Mouse (Mus musculus): ENCODE results near the gene Eml4.

The Eml4 gene

GRCm38 (mm10) chr17:83350379-83351091 is at the start of gene Eml4:
Gene Eml4 (plus strand): TSS chr17:83350931.
- peak; percentile 85 for DNase-seq (ENCODE audit: low spot score)

DNA sequence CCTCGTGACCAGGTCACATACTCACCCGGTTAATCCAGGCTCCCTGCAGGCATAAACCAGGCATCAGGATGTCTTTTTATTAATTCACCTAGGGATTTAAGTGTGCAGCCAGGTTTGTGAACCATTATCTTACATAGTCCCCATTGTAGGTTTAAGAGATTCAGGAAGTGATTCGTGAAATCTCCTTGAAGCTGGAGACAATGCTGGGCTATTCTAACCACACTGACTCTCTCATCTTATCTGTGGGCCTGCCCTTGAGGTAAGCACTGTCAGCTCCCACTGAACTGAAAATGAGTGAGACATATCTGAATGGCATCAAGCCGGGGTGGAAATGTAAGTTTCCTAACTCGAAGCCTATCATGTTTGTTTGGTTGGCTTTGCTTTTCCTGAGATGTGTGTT is 49.3 kb upstream of the Eml4 start:
- no peak for DNase-seq (ENCODE audit: low spot score)

DNA sequence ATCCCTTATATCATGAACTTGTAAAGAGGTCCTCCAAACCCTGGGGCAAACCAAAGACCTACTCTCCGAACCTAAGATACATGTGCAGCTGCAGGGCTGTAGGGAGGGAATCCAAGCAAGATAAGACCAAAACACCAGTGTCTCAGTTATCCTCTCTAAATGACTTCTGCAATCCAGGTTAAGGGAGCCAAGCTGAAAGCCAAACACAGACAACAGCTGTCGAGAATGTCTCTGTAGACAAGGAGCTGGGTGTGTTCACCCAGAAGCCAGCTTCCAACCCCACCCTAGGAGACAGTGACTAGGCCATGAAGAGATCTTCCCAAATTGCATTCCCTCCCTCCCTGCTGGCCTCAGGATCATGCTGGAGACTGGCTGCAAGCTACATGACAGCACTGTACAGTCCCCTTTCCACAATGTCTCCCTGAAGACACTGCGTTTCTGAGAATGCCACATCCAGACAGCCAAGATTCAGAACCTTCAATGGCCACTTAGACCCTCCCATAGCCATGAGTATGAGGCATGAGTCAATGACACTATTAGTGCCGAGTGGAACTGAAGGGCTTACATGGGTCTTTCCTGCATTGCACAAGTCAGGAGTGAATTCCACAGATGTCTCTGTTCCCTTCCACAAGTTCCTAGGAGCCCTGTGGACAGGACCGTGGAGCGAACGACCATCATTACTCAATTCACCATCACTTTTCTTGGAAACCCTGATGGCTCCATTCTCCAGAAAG is 46.5 kb upstream of the Eml4 start:
- DNase-seq (ENCODE audit: low spot score), result no peak

GRCm38 (mm10) chr17:83306964-83307640 is 43.6 kb upstream of the Eml4 start:
- DNase-seq (ENCODE audit: low spot score), result no peak

DNA sequence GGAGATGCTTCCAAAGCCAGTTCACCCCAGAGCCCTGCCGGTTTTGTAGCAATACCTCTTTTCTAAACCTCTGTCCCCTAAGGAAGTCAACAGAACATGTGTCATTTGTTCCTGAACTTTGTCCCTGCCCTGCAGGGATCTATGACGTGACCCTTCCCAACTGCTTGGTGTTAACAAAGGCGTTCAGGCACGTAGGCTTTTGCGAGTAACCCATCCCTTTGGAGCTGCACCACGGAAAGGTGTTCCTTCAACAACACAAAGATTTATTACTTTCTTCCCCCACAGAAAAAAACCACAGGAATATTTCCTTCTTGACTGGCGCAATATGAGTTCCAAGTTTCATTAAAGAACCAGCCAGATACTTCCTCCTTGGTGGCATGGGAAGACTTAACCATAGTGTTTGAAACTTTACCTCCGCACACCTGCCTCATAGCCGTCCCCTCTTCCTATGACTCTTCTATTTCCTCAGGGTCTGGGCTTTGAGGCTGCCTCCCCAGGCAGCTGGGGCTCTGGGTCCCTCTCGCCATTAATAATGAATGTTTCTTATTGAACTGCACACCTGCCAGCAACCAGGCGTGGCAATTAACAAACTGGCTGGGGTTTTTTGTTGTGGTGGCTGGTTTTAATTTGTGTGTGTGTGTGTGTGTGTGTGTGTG is 43.0 kb upstream of the Eml4 start:
- DNase-seq (ENCODE audit: low spot score), result no peak

- DNase-seq (ENCODE audit: low spot score), result no peak
Observed at GRCm38 (mm10) chr17:83308451-83308850, 42.3 kb upstream of the Eml4 start.

DNA sequence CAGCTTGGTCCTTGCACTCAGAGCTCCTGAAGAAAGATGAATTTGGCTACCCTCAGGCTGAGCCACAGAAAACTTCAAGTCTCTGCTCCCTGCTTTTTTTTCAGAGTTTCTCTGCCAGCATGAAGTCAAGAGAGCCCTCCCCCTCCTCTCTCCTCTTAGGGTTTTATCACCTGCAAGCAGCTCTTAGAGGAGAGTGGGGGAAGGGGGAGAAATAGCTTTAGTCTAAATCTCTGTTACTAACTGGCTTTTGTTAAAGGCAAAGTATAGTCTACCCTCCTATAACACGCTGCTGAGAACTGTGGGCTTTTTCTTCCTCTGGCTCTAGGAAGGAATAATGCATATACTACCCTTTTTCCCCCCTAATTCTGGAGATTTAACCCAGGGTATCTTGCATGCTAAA is 41.5 kb upstream of the Eml4 start:
- DNase-seq (ENCODE audit: low spot score), result no peak

GRCm38 (mm10) chr17:83311806-83312205 is 38.9 kb upstream of the Eml4 start:
- no peak for DNase-seq (ENCODE audit: low spot score)

DNA sequence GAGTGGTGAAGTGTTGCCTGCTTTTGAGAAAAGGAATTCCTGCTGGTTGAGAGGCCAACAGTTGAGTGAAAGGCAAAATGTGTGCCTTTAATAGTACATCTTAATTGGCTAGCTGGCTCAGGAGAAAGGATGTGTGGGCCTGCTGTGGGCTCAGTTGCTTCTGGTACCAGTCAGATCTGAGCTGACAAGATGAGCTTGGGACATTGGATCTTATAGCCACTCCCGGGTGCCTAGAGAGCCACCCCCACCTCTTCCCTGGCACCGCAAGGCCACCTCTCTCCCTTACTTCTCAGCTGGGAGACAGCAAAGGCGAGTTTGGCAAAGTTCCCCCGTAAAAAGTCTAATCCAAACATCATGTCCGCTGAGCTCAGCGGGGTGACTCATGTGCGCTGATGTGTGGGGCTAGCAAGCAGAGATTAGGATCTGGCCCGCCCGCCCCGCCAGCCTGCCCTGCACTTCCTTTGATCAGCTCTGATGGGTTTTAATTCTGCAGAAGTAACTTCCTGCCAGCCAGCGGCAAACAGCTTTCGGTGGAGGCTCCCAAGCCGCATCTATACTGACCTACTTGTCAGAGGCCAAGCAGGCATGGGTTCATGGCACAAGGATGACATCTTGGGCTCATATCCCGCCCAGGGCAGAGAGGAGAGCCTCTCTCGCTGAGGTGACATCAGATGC is 38.4 kb upstream of the Eml4 start:
- DNase-seq (ENCODE audit: low spot score), result peak; percentile 26

DNA sequence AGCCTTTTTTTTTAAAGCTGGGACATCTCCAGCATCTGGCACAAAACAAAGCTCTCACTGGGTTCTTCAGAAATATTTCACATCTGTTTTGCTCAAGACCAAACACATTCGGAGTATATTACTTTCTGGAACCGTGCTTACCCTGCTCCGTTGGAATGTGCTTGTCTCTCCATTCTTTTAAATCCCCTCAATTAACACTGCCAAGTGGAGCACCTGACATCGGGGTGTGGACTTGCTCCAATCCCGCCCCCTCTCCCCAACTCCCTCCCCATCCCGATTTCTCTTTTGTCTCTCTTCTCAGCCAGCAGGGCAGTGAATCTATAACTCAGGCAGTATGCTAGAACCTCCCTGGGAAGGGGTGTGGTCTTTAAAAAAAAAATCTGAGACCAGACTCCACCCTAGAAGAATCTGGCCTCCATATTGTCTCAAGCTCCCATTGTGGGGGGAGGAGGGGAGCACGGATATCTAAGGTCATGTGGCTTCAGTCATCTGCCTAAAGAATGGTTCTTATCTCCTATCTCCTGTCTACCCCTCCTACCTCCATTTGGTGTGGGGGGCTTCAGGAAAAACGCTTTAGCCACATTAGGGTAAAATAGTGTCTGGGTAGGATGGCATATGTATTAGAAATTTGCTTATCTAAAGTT is 37.6 kb upstream of the Eml4 start:
- DNase-seq (ENCODE audit: low spot score), result no peak

DNA sequence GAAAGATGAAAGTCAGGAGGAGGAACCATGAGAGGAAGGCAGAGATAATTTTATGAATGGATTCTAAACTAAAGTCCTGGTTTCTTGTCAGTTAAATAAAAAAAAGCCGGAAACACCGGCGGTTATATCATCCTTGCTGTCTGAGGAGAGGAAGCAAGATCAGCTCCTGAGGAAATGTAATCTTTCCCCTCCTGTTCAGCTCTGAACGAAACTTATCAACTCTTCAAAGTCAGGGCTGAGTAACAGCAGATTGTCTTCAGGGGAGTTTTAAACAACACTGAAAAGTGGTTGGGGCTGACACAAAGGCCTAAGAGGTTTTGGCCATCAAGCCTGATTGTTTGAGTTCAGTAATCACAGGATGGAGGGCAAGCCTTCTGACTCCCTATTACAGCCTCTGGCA is 35.3 kb upstream of the Eml4 start:
- no peak for DNase-seq (ENCODE audit: low spot score)

- DNase-seq (ENCODE audit: low spot score), result peak; percentile 37
Observed at GRCm38 (mm10) chr17:83322621-83323335, 28.0 kb upstream of the Eml4 start.

- DNase-seq (ENCODE audit: low spot score), result no peak
Observed at GRCm38 (mm10) chr17:83323410-83324268, 27.1 kb upstream of the Eml4 start.

GRCm38 (mm10) chr17:83324269-83324616 is 26.5 kb upstream of the Eml4 start:
- DNase-seq (ENCODE audit: low spot score), result no peak

GRCm38 (mm10) chr17:83335183-83335584 is 15.5 kb upstream of the Eml4 start:
- no peak for DNase-seq (ENCODE audit: low spot score)

DNA sequence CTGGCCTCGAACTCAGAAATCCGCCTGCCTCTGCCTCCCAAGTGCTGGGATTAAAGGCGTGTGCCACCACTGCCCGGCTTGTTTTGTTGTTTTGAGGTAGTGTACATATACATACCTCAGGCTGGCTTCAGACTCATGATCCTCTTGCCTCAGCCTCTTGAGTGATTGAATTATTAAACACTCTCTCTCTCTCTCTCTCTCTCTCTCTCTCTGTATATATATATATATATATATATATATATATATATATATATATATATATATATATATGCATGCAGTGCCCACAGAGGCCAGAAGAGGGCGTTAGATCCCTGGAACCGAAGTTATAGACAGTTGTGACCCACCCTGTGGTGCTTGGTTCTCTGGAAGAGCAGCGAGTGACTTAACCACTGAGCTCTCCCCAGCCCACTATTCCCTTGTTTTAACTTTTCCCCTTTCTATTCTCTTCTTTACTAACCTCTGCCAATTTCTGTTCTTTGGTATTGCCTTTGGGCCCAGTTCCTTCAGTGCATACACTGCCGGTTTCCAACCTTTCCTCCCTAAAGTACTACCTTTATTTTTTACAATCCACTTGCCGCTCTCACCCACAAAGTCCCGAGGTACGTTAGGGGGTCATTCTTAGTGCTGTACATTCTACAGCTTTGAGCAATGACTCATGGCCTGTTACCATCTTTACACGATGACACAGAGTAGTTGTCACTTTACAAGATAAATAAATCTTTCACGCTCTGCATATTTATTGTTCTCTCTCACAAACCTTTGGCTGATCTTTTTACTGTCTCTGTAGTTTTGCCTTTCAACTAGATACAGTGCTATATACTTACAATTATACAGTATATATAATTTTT is 13.5 kb upstream of the Eml4 start:
- no peak for DNase-seq (ENCODE audit: low spot score)

GRCm38 (mm10) chr17:83339368-83340085 is 11.2 kb upstream of the Eml4 start:
- no peak for DNase-seq (ENCODE audit: low spot score)

DNA sequence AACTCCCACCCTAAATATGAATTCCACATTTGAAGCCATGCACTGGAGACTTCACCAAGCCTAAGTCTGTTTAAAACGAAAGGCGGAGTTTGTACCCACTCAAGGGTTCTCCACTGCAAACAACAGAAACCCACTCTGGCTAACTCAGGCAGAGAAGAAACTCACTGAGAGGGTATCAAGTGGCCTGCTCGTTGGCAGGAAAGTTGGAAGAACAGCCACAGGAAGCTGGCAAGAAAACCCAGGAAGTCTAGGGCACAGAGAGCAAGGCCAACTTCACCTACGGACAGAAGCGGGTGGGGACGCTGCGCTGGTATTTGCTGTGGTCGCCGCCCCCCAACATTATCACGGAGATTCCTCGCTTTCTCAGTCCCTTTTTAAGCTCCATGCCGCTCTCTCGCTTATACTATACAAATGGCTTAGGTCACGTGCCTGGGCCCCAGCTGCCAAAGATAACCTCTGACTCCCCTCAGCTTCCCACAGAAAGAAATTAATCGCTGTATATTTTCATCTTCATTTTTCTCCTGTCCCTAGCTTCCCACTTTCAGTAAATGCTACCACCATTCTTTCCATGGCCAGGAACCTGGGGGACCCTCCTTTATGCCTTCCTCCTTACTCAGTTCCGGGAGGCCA is 9.7 kb upstream of the Eml4 start:
- no peak for DNase-seq (ENCODE audit: low spot score)

Measured in ovary, postnatal 10 days (tissue).